Mouse (Mus musculus) hindbrain, postnatal 0 days (tissue): Measurements from ENCODE around the gene Jarid2. TPM values are rescaled to one million over a fixed set of nuclear protein-coding genes. Genes with fewer than 3 reads are reported as not detected.

ENCODE experiments used
- ATAC-seq: fragments of 200-750 bp; cut with Nextera tagmentation; 2 replicates; pipeline ENCODE4 v1.8.0; 2017; ENCODE audit warnings: mild to moderate bottlenecking, moderate TSS enrichment, moderate library complexity
- DNase-seq: peaks from one replicate; pipeline ENCODE4 v3.0.0-alpha.2; 2015; ENCODE audit warnings: low spot score
- H3K27ac ChIP-seq: fragments of 300-500 bp; sonication (generic); 2 replicates; pipeline ENCODE4 v1.5.1; 2014; ENCODE audit warnings: mild to moderate bottlenecking
- H3K27me3 ChIP-seq: fragments of 300-500 bp; sonication (generic); 2 replicates; pipeline ENCODE4 v1.6.1; 2014; ENCODE audit warnings: low read length, mixed read lengths; ENCODE audit not compliant: insufficient read depth
- H3K36me3 ChIP-seq: fragments of 300-500 bp; sonication (generic); 2 replicates; pipeline ENCODE4 v1.6.1; 2014; ENCODE audit warnings: low read length, mixed read lengths; ENCODE audit not compliant: insufficient read depth
- H3K4me1 ChIP-seq: fragments of 300-500 bp; sonication (generic); 2 replicates; pipeline ENCODE4 v1.6.1; 2014; ENCODE audit warnings: antibody characterized with exemption, low read length, mixed read lengths; ENCODE audit not compliant: insufficient read depth
- H3K4me2 ChIP-seq: fragments of 300-500 bp; sonication (generic); 2 replicates; pipeline ENCODE4 v1.6.1; 2014; ENCODE audit warnings: low read depth, mild to moderate bottlenecking, low read length, moderate library complexity, mixed read lengths
- H3K4me3 ChIP-seq: fragments of 300-500 bp; sonication (generic); 2 replicates; pipeline ENCODE4 v1.5.1; 2014; ENCODE audit warnings: low read length
- H3K9ac ChIP-seq: fragments of 300-500 bp; sonication (generic); replicated peaks from 2 replicates; pipeline ENCODE4 v1.6.1; 2014; ENCODE audit warnings: mild to moderate bottlenecking, low read length, moderate library complexity, mixed read lengths
- H3K9me3 ChIP-seq: fragments of 300-500 bp; sonication (generic); 2 replicates; pipeline ENCODE4 v1.6.1; 2016; ENCODE audit warnings: low read length, mixed read lengths
- CTCF ChIP-seq: IDR thresholded peaks from 2 replicates; pipeline ENCODE4 v1.5.1; 2016; ENCODE audit warnings: antibody characterized with exemption, control low read depth, low read depth
- WGBS: fragments of 180-500 bp; shearing (Covaris S2); extraction: QIAGEN DNeasy Blood & Tissue Kit; methylation state at CpG from one replicate; pipeline ENCODE4 v1.1.7; 2014; 5-methylcytosine and 5-hydroxymethylcytosine counted together
- polyA plus RNA-seq: library from polyadenylated mRNA; unstranded; fragments of >200 nt; fragmentation: Nextera tagmentation; extraction: Ambion mirVana; gene quantifications from 2 replicates; pipeline ENCODE4 v1.2.1, GENCODE M21; 2015
- total RNA-seq: library from RNA; depleted of rRNA; stranded (reverse); fragments of >200 nt; gene quantifications from 2 replicates; pipeline ENCODE4 v1.2.3, GENCODE M21; 2014

Jarid2 gene
- total and polyA plus RNA-seq, 2 experiments from 2014 or later = 19.3 to 21.6 TPM

DNA sequence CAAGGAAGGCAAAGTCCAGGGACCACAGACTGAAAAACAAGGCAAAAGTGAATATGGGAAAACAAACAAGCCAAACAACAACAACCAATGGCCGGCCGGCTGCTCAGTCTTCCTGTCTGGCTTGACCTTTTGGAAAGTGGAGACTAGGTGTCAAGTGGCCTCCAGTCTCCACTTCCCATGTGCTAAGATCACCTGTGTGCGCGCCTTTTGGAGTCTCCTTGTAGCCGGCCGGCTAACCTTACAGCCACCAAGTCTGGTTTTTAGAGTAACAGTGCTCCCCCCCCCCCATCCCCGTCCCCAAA, 23.6 kb upstream of the Jarid2 start:
- no peak for TF ChIP-seq CTCF
- ATAC-seq (no peak), DNase-seq (no peak)
- Histone ChIP-seq H3K9me3 (no peaks in the 10 kb centered on the region), H3K4me3 (no peak overlapping the region), H3K36me3 (no peaks in the 10 kb centered on the region), H3K9ac (no peak overlapping the region), H3K27ac (no peak overlapping the region), H3K4me1 (no peaks in the 10 kb centered on the region), H3K4me2 (no peak overlapping the region), H3K27me3 (no peaks in the 10 kb centered on the region)
- WGBS = 60% methylated on average over 7 of the region's 7 CpGs

DNA sequence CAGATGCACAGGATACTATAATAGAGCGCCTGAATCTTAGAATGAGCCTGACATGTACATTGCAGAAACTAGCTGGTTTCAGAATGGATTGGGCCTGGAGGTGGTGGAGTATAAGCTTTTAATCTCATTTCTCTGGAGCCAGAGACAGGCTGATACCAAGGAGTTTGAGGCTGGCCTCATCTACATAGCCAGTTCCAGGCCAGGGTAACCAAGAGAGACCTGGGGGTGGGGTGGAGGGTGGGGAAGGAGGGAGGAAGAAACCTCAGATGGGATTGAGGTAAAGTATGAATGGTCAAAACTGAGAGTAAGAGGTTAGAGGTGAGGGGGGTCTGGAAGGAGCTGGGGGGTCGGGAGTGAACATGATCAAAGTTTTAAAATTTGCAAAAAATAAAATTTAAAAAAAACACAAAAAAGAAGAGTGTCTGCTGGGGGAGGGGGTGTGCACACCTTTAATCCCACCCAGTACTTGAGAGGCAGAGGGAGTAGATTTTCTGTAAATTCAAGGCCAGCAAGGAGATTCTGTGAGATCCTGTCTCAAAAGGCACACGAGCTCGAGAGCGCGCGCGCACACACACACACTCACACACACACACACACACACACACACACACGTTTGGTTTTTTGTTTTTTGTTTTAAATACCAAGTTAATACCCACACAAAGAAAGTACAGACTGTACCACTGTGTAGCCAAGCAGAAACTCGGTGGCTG, 22.9 kb upstream of the Jarid2 start:
- Histone ChIP-seq H3K9me3 (no peaks in the 10 kb centered on the region), H3K27ac (no peak overlapping the region), H3K4me1 (no peaks in the 10 kb centered on the region), H3K9ac (no peak overlapping the region), H3K36me3 (no peaks in the 10 kb centered on the region), H3K4me3 (no peak overlapping the region), H3K4me2 (no peak overlapping the region), H3K27me3 (no peaks in the 10 kb centered on the region)
- WGBS = 71% methylated on average over 10 of the region's 10 CpGs
- ATAC-seq (no peak), DNase-seq (no peak)
- no peak for TF ChIP-seq CTCF

GRCm38 (mm10) chr13:44707176-44707575, 22.1 kb upstream of the Jarid2 start:
- Histone ChIP-seq H3K4me1 (no peaks in the 10 kb centered on the region), H3K27me3 (no peaks in the 10 kb centered on the region), H3K27ac (no peak overlapping the region), H3K4me2 (no peak overlapping the region), H3K4me3 (no peak overlapping the region), H3K36me3 (no peaks in the 10 kb centered on the region), H3K9ac (no peak overlapping the region), H3K9me3 (no peaks in the 10 kb centered on the region)
- TF ChIP-seq CTCF = no peak
- ATAC-seq (no peak), DNase-seq (peak; percentile 23)
- WGBS = 49% methylated on average over 5 of the region's 5 CpGs

DNA sequence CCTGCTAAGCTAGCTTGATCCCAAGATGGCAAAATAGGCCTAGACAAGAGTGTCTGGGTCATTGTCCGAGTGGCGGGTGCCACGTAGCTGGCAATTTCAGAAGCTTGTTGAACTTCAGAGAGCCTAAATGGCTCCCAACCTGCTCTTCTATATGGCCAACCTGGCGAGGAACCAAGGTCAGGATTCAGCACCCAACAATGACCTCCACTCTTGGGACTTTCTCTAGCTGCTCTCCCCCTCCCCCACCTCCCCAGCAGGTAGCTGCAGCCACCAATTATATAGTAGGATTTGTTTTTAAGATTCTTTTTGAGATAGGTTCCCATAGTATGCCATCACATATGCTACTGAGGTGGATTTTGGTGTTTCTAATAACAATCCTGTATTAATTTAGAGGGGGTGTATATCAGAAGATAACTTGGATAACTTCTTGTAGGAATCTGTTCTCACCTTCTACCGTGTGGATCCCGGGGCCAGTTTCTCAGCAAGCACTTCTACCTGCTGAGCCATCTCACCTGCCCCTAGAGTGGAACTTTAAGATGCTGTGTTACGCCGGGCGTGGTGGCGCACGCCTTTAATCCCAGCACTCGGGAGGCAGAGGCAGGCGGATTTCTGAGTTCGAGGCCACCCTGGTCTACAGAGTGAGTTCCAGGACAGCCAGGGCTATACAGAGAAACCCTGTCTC, 20.8 kb upstream of the Jarid2 start:
- H3K4me2 ChIP-seq = no peak overlapping the region
- H3K9ac ChIP-seq = no peak overlapping the region
- DNase-seq (no peak), ATAC-seq (no peak)
- H3K27ac ChIP-seq = no peak overlapping the region
- no peaks in the 10 kb centered on the region for H3K36me3 ChIP-seq
- H3K4me1 ChIP-seq = no peaks in the 10 kb centered on the region
- WGBS = 93% methylated on average over 14 of the region's 14 CpGs
- no peak for TF ChIP-seq CTCF
- no peak overlapping the region for H3K4me3 ChIP-seq
- H3K9me3 ChIP-seq = no peaks in the 10 kb centered on the region
- H3K27me3 ChIP-seq = no peaks in the 10 kb centered on the region

DNA sequence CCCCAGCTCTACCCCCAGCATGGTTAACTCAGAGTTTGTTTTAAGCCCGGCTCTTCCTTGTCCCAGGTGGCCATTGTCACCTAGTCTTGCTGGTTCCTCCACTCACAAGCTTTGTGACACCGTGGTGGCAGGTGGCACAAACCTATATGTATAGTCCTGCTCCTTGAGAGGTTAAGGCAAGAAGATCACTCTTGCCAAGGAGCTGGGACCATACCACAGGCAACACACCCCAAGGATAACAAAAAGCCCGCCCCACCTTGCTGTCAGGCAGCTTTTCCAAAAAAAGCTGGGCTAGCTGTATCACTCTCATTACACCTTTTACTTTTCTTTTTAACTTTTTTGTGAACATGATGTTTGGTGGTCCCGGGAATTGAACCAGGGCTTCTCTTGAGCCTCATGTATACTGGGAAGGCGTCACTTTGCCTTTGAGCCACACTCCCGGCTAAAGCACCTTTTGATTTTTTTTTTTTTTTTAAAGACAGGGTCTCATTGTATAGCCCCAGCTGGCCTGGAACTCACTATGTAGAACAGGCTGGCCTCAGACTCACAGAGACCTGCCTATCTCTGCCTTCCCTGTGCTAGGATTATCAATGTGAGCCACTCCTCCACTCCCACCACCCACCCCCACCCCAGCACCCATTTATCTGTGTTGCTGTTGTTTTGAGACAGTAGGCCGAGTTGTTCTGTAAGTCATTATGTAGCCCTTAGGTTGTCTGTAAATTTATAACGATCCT, 19.4 kb upstream of the Jarid2 start:
- ATAC-seq (no peak), DNase-seq (no peak)
- Histone ChIP-seq H3K27me3 (no peaks in the 10 kb centered on the region), H3K4me1 (no peaks in the 10 kb centered on the region), H3K9ac (no peak overlapping the region), H3K4me3 (no peak overlapping the region), H3K9me3 (no peaks in the 10 kb centered on the region), H3K4me2 (no peak overlapping the region), H3K36me3 (no peaks in the 10 kb centered on the region), H3K27ac (no peak overlapping the region)
- no peak for TF ChIP-seq CTCF
- WGBS = 79% methylated on average over 8 of the region's 8 CpGs

DNA sequence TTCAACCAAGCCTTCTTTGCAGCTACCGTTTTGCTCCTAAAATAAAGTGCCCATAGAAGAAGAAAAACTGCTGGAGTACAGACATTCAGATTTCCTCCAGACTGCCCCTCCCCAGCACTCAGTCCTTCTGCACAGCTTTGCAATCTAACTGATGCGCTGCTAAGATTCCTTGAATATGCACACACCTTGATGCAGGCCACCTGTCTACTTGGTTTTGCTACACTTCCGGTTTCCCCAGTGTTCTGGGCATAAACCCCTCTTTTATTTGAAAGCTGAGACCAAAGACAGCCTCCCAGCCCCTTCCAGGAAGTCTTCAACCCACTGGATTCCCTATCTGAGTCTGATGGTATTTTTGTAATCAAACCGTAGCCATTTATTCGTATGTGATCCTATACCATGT, 18.2 kb upstream of the Jarid2 start:
- no peak for ATAC-seq
- Histone ChIP-seq H3K4me3 (no peak overlapping the region), H3K27ac (no peak overlapping the region), H3K36me3 (no peaks in the 10 kb centered on the region), H3K4me1 (no peaks in the 10 kb centered on the region), H3K27me3 (no peaks in the 10 kb centered on the region), H3K9ac (no peak overlapping the region), H3K9me3 (no peaks in the 10 kb centered on the region), H3K4me2 (no peak overlapping the region)
- WGBS = 75% methylated on average over 5 of the region's 5 CpGs
- no peak for DNase-seq
- TF ChIP-seq CTCF = no peak

DNA sequence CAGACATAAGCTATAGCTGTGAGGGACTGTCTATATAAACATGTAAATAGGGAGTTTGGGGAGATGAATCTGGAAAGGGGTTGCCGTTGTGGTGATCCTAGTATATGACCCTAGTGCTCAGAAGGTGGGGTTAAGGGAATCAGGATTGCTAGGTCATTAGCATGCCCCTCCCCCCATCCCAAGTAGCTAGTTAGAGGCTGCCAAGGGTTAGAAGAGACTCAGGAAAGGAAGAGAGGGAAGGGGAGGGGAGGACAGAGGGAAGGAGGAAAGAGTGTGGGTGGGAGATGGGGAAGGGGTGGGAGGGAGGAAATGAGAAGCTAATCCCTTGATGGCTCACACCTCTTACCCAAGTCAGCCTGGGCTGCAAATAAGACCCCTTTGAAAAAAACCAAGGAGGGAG, 17.4 kb upstream of the Jarid2 start:
- TF ChIP-seq CTCF = no peak
- Histone ChIP-seq H3K4me3 (no peak overlapping the region), H3K27me3 (no peaks in the 10 kb centered on the region), H3K9me3 (no peaks in the 10 kb centered on the region), H3K27ac (no peak overlapping the region), H3K36me3 (no peaks in the 10 kb centered on the region), H3K4me2 (no peak overlapping the region), H3K9ac (no peak overlapping the region), H3K4me1 (no peaks in the 10 kb centered on the region)
- WGBS = 57% methylated on average over 1 of the region's 1 CpGs
- no peak for ATAC-seq
- DNase-seq = no peak
